In genomic region chr13:70698812-70699387, GRCm38 (mm10) we compare ENCODE assay signal across 26 mouse cellular contexts.
A peak's percentile ranks its signal among the peaks of the same experiment; 100 is the strongest.
DNase-seq lines count a peak whose midpoint lies in the region; ATAC-seq and TF ChIP-seq lines count a peak whose summit lies in the region.
"Had no signal": no experiment of that assay in that cellular context is flagged by ENCODE, and none has a peak within 500 bp of the region (broad histone marks: within the 10 kb centered on the region; RNA-seq: fewer than 3 reads in every experiment).

No protein-coding gene starts in this region.

- no peaks in the 10 kb centered on the region for H3K9me3 ChIP-seq in intestine, embryonic 15.5 days
- H3K9me3 ChIP-seq: embryonic facial prominence, embryonic 10.5 days; hindbrain, embryonic 15.5 days; kidney, embryonic 15.5 days; liver, embryonic 13.5 days; midbrain, embryonic 13.5 days; neural tube, embryonic 13.5 days had no signal

- no peaks in the 10 kb centered on the region for H3K27me3 ChIP-seq in intestine, embryonic 15.5 days (replicated peaks)
- H3K27me3 ChIP-seq: hindbrain, embryonic 15.5 days; kidney, embryonic 15.5 days; liver, embryonic 13.5 days; megakaryocyte, embryonic 14.5 days; midbrain, embryonic 13.5 days; neural tube, embryonic 13.5 days had no signal

- no peak for ATAC-seq in intestine, embryonic 15.5 days
- no peak for ATAC-seq in activated CD4-positive, CD25-positive, alpha-beta regulatory T cell, adult 4 months
- ATAC-seq: intestine, postnatal 0 days; midbrain, embryonic 13.5 days had no signal

- H3K9ac ChIP-seq in intestine, embryonic 15.5 days = no peak overlapping the region
- H3K9ac ChIP-seq: hindbrain, embryonic 15.5 days; kidney, embryonic 15.5 days; liver, embryonic 13.5 days; lung, embryonic 14.5 days; midbrain, embryonic 13.5 days; neural tube, embryonic 13.5 days had no signal

- TF ChIP-seq POLR2A in brain, embryonic 14.5 days (IDR thresholded peaks at IDR 0.05; ENCODE audit: borderline replicate concordance, extremely low read depth, insufficient read depth, insufficient read length, poor library complexity, severe bottlenecking) = no peak

- 82% methylated on average over 4 of the region's 4 CpGs for WGBS in intestine, embryonic 15.5 days

- peak; percentile 34 for DNase-seq in left cerebral cortex, adult 11 months (ENCODE audit: low spot score)
- no peak for DNase-seq in left cerebral cortex, postnatal 4 days
- peak; percentile 15 for DNase-seq in brain, embryonic 14.5 days (ENCODE audit: low read depth)
- DNase-seq in frontal cortex, postnatal 14 days (ENCODE audit: low spot score in 2 of 2) = peak; percentile 17 to 50
- peak; percentile 40 to 67 for DNase-seq in right cerebral cortex, postnatal 10 days (ENCODE audit: low spot score in 2 of 2)
- DNase-seq in adrenal gland, postnatal 25 days = no peak
- DNase-seq: adrenal gland, adult 2 months; cerebellum, adult 8-10 months; gastrocnemius, postnatal 14 days; heart, adult 11 months; kidney, postnatal 36 days; liver, embryonic 13.5 days; lung, embryonic 14.5 days; retina, postnatal 1 day; thymus, adult 18-20 months; thymus, postnatal 36 days had no signal

- no peak for TF ChIP-seq CTCF in brain, embryonic 14.5 days (IDR thresholded peaks at IDR 0.05; ENCODE audit: borderline replicate concordance, extremely low read depth, insufficient read depth, insufficient read length)

- H3K4me3 ChIP-seq in intestine, embryonic 15.5 days (replicated peaks) = no peak overlapping the region
- H3K4me3 ChIP-seq: embryonic facial prominence, embryonic 10.5 days; hindbrain, embryonic 15.5 days; kidney, embryonic 15.5 days; liver, embryonic 13.5 days; megakaryocyte, embryonic 14.5 days; midbrain, embryonic 13.5 days; neural tube, embryonic 13.5 days had no signal

- intact Hi-C loops in left cerebral cortex, postnatal 4 days (cut with DNase I) = no loop called here

- no peak overlapping the region for H3K4me2 ChIP-seq in intestine, embryonic 15.5 days (replicated peaks)
- H3K4me2 ChIP-seq: heart, embryonic 11.5 days; hindbrain, embryonic 15.5 days; kidney, embryonic 15.5 days; liver, embryonic 13.5 days; lung, embryonic 14.5 days; midbrain, embryonic 13.5 days; neural tube, embryonic 13.5 days had no signal

- no peak overlapping the region for H3K27ac ChIP-seq in intestine, embryonic 15.5 days
- H3K27ac ChIP-seq: embryonic facial prominence, embryonic 10.5 days; hindbrain, embryonic 15.5 days; kidney, embryonic 15.5 days; liver, embryonic 13.5 days; midbrain, embryonic 13.5 days; neural tube, embryonic 13.5 days had no signal

- H3K4me1 ChIP-seq in intestine, embryonic 15.5 days (replicated peaks) = 0 out of 2 replicates have a peak, but pooled peaks cover 2% of the 10 kb centered on the region
- H3K4me1 ChIP-seq: embryonic facial prominence, embryonic 10.5 days; hindbrain, embryonic 15.5 days; liver, embryonic 13.5 days; midbrain, embryonic 13.5 days had no signal

- no peaks in the 10 kb centered on the region for H3K36me3 ChIP-seq in intestine, embryonic 15.5 days
- H3K36me3 ChIP-seq: embryonic facial prominence, embryonic 10.5 days; hindbrain, embryonic 15.5 days; kidney, embryonic 15.5 days; liver, embryonic 13.5 days; midbrain, embryonic 13.5 days; neural tube, embryonic 13.5 days had no signal

Comparison
In these comparisons a context has a peak if more than half of its experiments do, and no peak if none do; other contexts are left out.
1. DNase-seq: peak in left cerebral cortex, adult 11 months (single experiment), brain, embryonic 14.5 days (single experiment), frontal cortex, postnatal 14 days (2 of 2) and right cerebral cortex, postnatal 10 days (2 of 2); none in left cerebral cortex, postnatal 4 days (single experiment) and adrenal gland, postnatal 25 days (single experiment).